Mouse (Mus musculus) ES-E14 (cell line): ENCODE results near the gene Parp2.

Source experiments
- CHD2 ChIP-seq: IDR thresholded peaks from 2 replicates; pipeline ENCODE4 v1.6.1; 2014; ENCODE audit warnings: mild to moderate bottlenecking, low read depth, low read length, inconsistent platforms
- HCFC1 ChIP-seq: IDR thresholded peaks from 2 replicates; pipeline ENCODE4 v1.6.1; 2012; ENCODE audit warnings: low read length, inconsistent platforms, borderline replicate concordance; ENCODE audit not compliant: insufficient read depth
- ZC3H11A ChIP-seq: IDR thresholded peaks from 2 replicates; pipeline ENCODE4 v1.6.1; 2012; ENCODE audit warnings: low read depth, mild to moderate bottlenecking, inconsistent platforms, low read length, borderline replicate concordance
- ZNF384 ChIP-seq: IDR thresholded peaks from 2 replicates; pipeline ENCODE4 v1.6.1; 2012; ENCODE audit warnings: low read depth, low read length, inconsistent platforms

GRCm38 (mm10) chr14:50785251-50785637 is 22.4 kb upstream of the Parp2 start, which contains the start of gene Ttc5:
- TF ChIP-seq HCFC1 (no peak), ZC3H11A (no peak), CHD2 (no peak), ZNF384 (no peak)
